Mouse (Mus musculus): ENCODE results near the gene Ccdc73.

The Ccdc73 gene

DNA sequence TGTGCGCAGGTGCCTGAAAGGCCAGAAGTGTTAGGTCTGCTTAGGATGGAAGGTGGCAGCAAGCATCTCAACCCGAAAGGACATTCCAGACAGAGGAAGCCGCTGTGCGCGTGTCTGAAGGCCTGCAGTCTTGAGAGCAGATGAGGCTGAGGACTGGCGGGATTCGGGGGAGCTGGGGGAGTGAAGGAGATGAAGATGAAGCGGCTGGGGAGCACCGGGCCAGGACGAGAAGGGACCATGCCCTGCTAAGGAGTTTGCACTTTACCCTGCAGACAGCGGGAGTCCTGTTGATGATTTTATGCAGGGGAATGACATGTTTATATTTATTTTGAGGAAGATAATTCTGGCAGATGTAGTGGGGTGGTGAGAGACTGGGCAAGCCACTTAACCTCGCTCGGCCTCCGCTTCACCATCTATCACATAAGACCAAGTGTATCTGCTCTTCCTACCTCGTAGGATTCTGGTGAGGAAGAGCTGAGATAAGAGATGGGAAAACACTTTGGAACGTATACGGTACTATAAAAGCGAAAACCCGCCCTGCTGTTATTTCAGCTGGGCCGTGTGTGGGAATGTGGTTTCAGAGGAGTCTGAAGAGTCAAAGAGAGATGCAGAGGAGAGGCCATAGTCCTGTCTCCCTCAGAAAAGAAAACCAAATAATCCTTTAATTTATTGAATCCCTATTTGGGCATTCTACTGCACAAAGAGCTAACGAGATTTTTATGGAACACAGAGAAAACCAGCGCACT, 159.5 kb downstream of the Ccdc73 start:
- DNase-seq (ENCODE audit: low spot score): no peak

DNA sequence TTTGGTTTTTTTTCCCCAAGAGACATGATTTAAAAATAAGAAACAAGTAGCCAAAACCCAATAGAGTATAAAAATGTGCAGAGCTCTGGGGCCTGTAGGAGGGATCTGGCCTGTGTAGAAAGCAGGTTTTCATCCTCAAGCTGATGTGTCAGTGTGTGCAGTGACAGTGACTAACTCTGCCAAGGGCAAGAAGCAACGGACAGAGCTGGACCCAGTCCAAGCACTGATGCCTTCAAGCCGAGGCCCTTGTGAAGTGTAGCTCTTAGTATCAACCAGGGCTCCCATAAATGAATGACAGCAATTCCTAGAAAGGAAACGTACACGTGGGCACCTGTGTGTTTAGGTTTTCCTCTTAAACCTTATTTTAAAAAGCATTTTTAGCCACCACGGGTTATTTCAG, 161.2 kb downstream of the Ccdc73 start:
- DNase-seq (ENCODE audit: low spot score): no peak

DNA sequence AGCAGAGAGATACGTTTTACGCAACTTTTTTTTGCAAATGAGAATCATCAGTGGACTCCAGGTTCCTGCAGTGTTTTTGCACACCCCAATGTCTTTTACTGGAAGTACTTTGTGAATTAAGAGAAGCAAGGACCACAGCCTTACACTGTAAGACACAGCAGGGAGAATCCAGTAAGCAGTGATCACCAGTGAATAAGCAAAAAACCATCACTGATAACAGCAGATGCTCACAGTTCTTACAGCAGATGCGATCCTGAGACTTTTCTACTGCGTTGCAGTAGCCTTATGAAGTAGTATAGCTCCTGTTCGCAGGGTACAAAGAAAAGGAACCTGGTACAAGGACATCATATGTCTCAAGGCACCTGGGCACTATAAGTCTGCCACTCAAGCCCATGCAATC, 162.9 kb downstream of the Ccdc73 start:
- DNase-seq (ENCODE audit: low spot score): no peak

DNA sequence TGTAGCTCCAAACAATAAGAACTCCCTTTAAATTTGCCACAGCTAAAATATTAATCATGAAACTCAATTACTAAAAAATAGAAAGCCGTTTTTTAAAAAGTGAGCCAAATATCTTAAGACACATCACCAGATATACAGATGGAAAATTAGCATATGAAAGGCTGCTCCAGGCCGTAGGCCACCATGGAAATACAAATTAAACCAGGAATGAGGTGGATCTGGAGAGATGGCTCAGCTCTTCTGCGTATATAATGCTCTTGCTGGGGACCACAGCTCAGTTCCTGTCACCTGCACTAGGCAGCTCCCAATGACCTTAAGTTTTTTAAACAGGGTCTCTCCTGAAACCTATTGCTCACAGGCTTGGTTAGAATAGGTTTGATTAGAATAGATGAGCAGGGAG, 166.5 kb downstream of the Ccdc73 start:
- no peak for DNase-seq (ENCODE audit: low spot score)

DNA sequence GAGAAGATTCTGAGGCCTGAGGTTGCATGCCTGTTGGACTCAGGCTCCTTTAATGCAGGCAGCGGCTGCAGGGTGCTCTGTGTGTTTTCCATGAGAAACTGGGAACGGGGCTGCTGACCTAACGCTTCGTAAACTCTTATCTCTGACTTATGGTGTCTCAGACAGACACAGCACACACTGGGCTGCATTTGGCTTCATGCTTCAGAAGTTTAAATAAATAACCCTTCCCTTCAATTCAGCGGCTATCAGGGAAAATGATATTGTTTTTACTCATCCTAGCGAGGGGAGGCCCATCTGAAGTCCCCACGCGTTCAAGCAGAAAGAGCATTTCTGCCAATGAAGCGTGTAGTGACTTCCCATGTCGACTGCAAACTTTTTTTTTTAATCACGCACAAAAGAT, 168.4 kb downstream of the Ccdc73 start:
- DNase-seq (ENCODE audit: low spot score): no peak

DNA sequence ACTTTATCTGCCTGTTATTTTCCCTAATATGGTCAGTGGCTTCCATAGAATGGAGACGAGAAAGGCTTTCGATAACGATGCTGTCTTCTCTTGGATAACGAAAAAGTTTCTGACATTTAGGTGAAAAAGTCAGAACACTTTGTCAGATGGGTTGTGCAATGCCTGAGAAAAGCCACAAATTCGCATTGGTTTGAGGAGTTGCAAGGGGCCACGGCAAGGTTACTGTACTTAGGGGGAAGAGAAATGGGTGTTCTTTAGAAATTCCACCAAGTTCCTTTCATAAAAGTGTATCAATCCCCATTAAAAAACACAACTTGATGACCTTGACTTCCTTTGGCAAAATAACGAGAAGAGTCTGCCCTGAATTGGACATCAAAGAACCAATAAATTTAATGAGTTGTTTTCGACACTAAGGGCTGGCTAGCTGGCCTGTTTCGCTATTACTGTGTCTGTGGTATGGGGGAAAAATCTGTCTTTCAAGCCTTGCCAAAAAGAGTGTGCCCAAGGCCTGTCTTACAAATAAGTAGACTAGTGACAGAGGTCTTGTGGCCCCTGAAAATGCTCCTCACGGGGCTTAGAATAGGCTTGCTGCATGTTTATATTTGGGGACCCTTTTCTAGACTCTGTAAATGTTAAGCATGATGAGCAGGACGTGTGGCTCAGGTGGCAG, 168.9 kb downstream of the Ccdc73 start:
- no peak for DNase-seq (ENCODE audit: low spot score)

DNA sequence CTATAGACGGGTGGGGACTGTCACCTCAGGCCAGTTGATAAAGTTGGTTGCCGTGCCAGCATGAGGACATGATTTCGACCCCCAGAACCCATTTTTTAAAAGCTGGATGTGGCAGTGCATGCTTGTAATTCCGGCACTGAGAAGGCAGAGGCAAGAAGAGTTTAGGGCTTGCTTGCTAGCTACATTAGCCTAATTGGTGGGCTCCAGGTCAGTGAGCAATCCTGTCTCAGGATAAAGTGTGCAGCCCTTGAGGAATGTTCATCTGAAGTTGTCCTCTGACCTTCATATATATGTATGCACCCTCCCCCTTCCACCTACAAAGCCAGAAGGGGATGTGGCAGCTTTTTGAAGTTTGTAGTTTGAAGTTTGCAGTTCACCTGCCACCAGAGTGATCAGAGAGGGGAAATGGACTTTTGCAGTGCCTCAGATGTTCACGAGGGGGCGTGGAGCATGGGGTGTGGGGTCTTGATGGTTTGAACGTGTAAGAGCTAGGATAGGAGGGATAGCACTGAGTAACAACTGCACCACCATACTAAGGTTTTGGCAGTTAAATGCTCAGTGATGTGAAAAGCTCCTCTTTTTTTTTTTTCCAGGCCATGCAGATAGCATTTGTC, 170.5 kb downstream of the Ccdc73 start:
- DNase-seq (ENCODE audit: low spot score): no peak

DNA sequence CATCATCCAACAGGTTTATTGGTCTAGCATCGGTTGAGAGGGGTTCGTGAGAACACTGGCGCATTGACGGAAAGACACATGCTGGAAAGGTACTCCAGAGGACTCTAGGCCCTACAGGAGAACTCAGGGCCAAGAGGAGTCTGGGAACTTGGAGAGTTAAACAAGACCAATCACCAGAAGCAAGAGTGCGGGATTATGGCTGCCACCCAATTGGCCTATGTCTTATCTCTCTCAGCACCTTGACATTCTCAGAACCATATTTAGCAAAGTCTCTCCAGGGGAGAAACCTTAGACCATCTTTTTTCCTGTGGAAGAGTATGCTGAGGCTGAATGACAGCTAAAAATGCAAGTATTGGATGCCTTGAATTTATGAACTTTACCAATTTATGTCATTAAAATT, 171.3 kb downstream of the Ccdc73 start:
- no peak for DNase-seq (ENCODE audit: low spot score)

DNA sequence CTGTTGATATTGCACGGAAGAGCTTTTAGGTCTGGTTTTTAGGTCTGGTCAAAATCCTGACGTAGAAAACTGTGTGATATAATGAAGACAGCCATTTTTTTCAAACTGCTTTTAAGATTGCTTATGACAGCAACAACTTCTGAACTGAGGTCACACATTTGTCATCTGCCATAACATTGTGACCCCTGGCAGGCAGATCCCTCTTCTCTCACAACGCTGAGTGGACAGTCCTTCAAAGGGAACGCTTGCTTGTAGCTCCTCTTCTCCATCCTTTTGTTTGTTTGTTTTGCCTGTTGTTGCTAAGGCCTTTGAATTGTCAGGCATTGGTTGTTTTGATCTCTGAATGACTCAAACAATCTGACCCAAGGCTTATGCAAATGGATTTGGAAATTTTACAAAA, 173.3 kb downstream of the Ccdc73 start:
- DNase-seq (ENCODE audit: low spot score): no peak

DNA sequence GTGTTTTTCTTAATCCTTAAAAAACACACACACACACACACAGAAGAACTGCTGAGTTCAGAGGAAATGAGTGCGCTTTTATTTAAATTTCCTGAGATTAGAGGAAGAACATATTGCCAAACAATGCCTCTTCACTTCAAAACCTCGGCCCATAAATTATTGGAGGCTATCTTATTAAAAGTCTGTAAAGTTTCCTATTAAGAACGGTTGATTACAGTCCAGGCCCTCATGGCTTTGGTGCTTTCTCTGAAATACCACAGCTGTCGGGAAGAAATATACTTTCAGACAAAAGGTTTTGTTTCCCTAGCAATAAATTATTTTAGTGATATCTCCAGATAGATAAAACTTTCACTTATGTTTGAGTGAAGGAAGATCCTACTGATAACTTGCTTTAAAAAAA, 175.5 kb downstream of the Ccdc73 start:
- no peak for DNase-seq (ENCODE audit: low spot score)

DNA sequence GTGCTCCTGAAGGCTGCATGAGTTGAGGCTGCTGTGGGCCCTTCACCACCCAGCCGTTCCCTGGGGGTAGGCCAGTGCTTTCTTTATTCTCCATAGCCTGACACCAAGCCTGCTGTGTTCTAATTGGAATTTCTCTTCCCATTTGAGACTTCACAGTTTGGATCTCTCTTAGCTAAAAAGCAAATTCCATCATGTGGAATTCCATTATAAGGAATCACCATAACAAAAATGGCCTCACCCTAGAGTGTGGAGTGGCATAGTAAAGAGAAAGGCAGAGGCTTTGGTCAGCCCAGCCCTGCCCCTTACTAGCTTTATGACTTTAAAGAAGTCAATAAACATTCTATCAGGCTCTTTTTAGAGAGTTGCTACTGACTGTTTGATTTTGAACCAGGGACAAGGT, 180.7 kb downstream of the Ccdc73 start:
- DNase-seq (ENCODE audit: low spot score): no peak

DNA sequence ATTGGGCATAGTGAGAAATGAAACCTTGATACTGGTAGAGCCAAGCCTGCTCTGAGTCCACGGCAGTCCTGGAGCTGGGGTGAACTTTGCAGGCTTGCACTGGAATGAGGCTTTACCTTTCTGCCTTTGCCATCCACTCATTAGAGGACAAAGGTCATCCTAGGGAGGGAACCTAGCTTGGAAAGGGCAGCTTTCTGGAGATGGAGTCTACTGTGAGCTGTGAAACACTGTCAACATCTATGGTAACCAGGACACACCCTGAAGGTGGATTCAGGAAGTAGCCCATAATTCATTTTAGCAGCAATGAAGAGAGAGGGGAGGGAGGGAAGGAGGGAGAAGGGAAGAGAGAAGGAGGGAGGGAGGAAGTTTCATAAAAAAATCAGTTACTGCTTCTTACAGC, 187.9 kb downstream of the Ccdc73 start:
- no peak for DNase-seq (ENCODE audit: low spot score)

DNA sequence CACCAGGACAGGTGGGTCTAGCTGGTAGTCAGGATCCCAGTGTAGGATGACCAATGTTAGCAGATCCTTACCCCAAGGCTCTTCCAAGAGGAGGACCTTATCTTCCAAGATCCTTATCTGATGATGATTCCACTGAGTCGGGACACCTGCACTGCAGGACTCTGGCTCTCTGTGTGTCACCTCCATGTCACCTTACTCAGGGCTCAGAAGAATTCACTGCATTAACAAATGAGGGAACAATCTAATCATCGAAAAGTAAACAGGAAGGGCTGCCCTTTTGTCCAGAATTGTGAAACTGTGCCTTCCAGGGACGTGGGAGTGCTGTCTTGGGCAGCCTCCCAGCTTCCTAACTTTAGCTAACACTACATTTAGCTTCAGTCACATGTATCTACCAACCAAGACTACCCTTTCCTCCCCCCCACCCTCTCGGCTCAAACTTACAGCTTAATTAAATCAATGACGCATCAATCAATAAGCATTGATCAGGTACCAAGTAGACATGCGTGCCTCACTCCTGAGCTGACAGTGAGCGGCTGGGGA, 191.0 kb downstream of the Ccdc73 start:
- no peak for DNase-seq (ENCODE audit: low spot score)

DNA sequence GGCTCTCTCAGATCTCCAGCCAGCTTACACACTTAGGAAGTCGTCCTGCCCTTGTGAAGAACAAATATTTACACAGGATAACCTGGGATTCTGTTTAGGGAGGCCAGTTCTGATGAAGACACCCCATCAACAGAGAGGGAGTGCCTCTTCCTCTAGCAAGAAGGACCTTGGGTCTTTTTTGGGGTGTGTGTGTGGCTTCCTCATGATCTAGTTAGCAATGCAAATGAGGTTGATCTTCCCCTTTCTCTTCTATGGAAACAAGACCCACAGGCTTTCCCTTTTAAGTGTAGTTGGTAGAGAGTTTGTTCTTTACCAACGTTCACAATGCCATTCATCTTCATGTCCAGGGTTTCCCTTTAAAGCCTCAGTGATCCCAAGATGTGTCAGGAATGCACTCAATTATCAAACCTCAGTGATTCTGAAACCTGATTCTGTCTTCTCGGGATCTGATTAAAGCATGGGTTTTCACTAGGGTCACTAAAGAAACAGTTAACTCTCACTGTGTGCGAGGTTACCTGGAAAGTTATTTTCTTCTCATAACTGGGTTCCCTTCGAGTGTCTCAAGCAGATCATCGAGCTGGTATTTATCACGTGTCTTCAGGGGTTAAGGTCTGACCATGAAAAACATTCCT, 195.3 kb downstream of the Ccdc73 start:
- DNase-seq (ENCODE audit: low spot score): no peak

Data from urinary bladder, postnatal 25 days (tissue).